Comparison of ENCODE assay signal across 13 mouse cellular contexts in the genomic region with DNA sequence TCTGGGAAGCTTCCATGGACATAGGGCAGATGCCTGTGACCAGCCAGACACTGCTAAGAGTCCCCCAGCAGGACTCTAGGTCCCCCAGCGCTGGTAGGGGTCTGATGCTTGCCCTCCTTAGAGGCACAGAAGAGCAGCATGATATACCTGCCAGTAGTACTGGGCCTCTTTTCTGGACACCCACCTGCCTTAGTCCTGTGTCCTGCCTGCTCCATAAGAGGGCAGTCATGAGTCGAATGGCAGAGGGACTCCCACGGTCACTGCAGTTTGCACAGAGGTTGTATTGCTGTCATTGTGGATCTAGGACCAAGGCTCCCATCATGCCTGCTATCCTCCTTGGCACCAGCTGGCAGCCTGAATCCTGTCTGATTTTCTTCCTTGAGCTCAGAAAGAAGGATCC. TPM values are rescaled to one million over a fixed set of nuclear protein-coding genes. Genes with fewer than 3 reads are reported as not detected.
A peak's percentile ranks its signal among the peaks of the same experiment; 100 is the strongest.
DNase-seq lines count a peak whose midpoint lies in the region; ATAC-seq and TF ChIP-seq lines count a peak whose summit lies in the region.
"Had no signal": no experiment of that assay in that cellular context is flagged by ENCODE, and none has a peak within 500 bp of the region (broad histone marks: within the 10 kb centered on the region; RNA-seq: fewer than 3 reads in every experiment).

No protein-coding gene starts in this region.

- H3K4me2 ChIP-seq in intestine, postnatal 0 days (replicated peaks; ENCODE audit: low read depth): no peak overlapping the region
- no peak overlapping the region for H3K4me2 ChIP-seq in intestine, embryonic 16.5 days (ENCODE audit: low read depth, low read length)
- H3K4me2 ChIP-seq in stomach, postnatal 0 days (replicated peaks; ENCODE audit: low read depth): no peak overlapping the region
- H3K4me2 ChIP-seq: heart, embryonic 13.5 days; hindbrain, embryonic 14.5 days; limb, embryonic 12.5 days had no signal

- no peak for TF ChIP-seq POLR2A in spleen, adult 2 months (IDR thresholded peaks at IDR 0.05; ENCODE audit: low read depth, low read length)
- no peak for TF ChIP-seq POLR2A in bone marrow, adult 2 months (IDR thresholded peaks at IDR 0.05; ENCODE audit: borderline replicate concordance, control insufficient read depth, low read depth, low read length)

- H3K27ac ChIP-seq in intestine, postnatal 0 days (ENCODE audit: low read depth, low read length): no peak overlapping the region
- H3K27ac ChIP-seq in intestine, embryonic 16.5 days (ENCODE audit: low read length): no peak overlapping the region
- no peak overlapping the region for H3K27ac ChIP-seq in spleen, adult 2 months (ENCODE audit: insufficient read depth, low read length)
- no peak overlapping the region for H3K27ac ChIP-seq in bone marrow, adult 2 months (ENCODE audit: control insufficient read depth, insufficient read depth, low read depth, low read length, poor library complexity)
- no peak overlapping the region for H3K27ac ChIP-seq in stomach, postnatal 0 days (replicated peaks)
- no peak overlapping the region; the same call in 1 of the 2 replicates for H3K27ac ChIP-seq in heart, embryonic 10.5 days
- H3K27ac ChIP-seq: heart, embryonic 13.5 days; hindbrain, embryonic 14.5 days; limb, embryonic 12.5 days had no signal

- no peak for ATAC-seq in intestine, postnatal 0 days
- no peak for ATAC-seq in intestine, embryonic 16.5 days
- no peak for ATAC-seq in stomach, postnatal 0 days (ENCODE audit: low FRiP score, low TSS enrichment)

- no peak for DNase-seq in spleen, adult 2 months (ENCODE audit: low read depth in 1 of 2, low spot score in 2 of 2)
- DNase-seq in spleen, postnatal 14 days (ENCODE audit: low spot score in 2 of 2): no peak
- DNase-seq in stomach, postnatal 0 days (ENCODE audit: low spot score): no peak
- DNase-seq in heart, embryonic 10.5 days (ENCODE audit: low spot score): no peak
- DNase-seq: cerebellum, postnatal 36 days; kidney, postnatal 10 days; thymus, postnatal 36 days had no signal

- no peak overlapping the region for H3K4me3 ChIP-seq in intestine, postnatal 0 days (ENCODE audit: low read depth, low read length)
- no peak overlapping the region for H3K4me3 ChIP-seq in intestine, embryonic 16.5 days (ENCODE audit: low read length)
- no peak overlapping the region for H3K4me3 ChIP-seq in spleen, adult 2 months (ENCODE audit: extremely low read depth, insufficient read depth, insufficient read length)
- H3K4me3 ChIP-seq in bone marrow, adult 2 months (replicated peaks; ENCODE audit: control insufficient read depth, low read depth, low read length): no peak overlapping the region
- no peak overlapping the region for H3K4me3 ChIP-seq in stomach, postnatal 0 days (ENCODE audit: low read depth, low read length)
- H3K4me3 ChIP-seq in heart, embryonic 10.5 days: no peak overlapping the region
- H3K4me3 ChIP-seq: heart, embryonic 13.5 days; limb, embryonic 12.5 days had no signal

- TF ChIP-seq CTCF in intestine, postnatal 0 days (IDR thresholded peaks at IDR 0.05; ENCODE audit: low read depth): peak; percentile 56
- TF ChIP-seq CTCF in spleen, adult 2 months (IDR thresholded peaks at IDR 0.05; ENCODE audit: extremely low read depth, insufficient read depth, insufficient read length, insufficient replicate concordance): peak; percentile 21; the same call in 1 of the 2 replicates
- TF ChIP-seq CTCF in bone marrow, adult 2 months (IDR thresholded peaks at IDR 0.05; ENCODE audit: control insufficient read depth, insufficient read depth, low read length): peak; percentile 54; the same call in 1 of the 2 replicates
- peak; percentile 59 for TF ChIP-seq CTCF in stomach, postnatal 0 days (IDR thresholded peaks at IDR 0.05; ENCODE audit: low read depth)

- H3K9ac ChIP-seq in intestine, postnatal 0 days (ENCODE audit: low read depth, low read length): no peak overlapping the region
- no peak overlapping the region for H3K9ac ChIP-seq in intestine, embryonic 16.5 days (ENCODE audit: low read depth, low read length)
- H3K9ac ChIP-seq in stomach, postnatal 0 days (ENCODE audit: low read length): no peak overlapping the region
- H3K9ac ChIP-seq: heart, embryonic 13.5 days; hindbrain, embryonic 14.5 days; limb, embryonic 12.5 days had no signal

- no peaks in the 10 kb centered on the region for H3K4me1 ChIP-seq in intestine, postnatal 0 days (replicated peaks; ENCODE audit: control insufficient read depth, insufficient read depth, low read length)
- no peaks in the 10 kb centered on the region; the same call in 1 of the 2 replicates for H3K4me1 ChIP-seq in intestine, embryonic 16.5 days (ENCODE audit: control insufficient read depth, insufficient read depth, low read length)
- H3K4me1 ChIP-seq in spleen, adult 2 months (ENCODE audit: control insufficient read depth, insufficient read depth, insufficient read length): no peaks in the 10 kb centered on the region
- H3K4me1 ChIP-seq in bone marrow, adult 2 months (ENCODE audit: control insufficient read depth, insufficient read depth, low read length): peaks cover 5% of the 10 kb centered on the region; the same call in 1 of the 2 replicates
- H3K4me1 ChIP-seq in stomach, postnatal 0 days (replicated peaks; ENCODE audit: control insufficient read depth, insufficient read depth): no peaks in the 10 kb centered on the region
- peaks cover 17% of the 10 kb centered on the region for H3K4me1 ChIP-seq in heart, embryonic 10.5 days
- H3K4me1 ChIP-seq: limb, embryonic 12.5 days had no signal

- H3K9me3 ChIP-seq in intestine, postnatal 0 days (ENCODE audit: control insufficient read depth): no peaks in the 10 kb centered on the region
- no peaks in the 10 kb centered on the region for H3K9me3 ChIP-seq in intestine, embryonic 16.5 days (ENCODE audit: control insufficient read depth, low read length)
- no peaks in the 10 kb centered on the region for H3K9me3 ChIP-seq in stomach, postnatal 0 days (ENCODE audit: control insufficient read depth, low read length)
- H3K9me3 ChIP-seq in heart, embryonic 10.5 days: no peaks in the 10 kb centered on the region
- H3K9me3 ChIP-seq: heart, embryonic 13.5 days; limb, embryonic 12.5 days had no signal

- WGBS in intestine, postnatal 0 days: 90% methylated on average over 3 of the region's 3 CpGs
- 78% methylated on average over 3 of the region's 3 CpGs for whole genome bisulfite sequencing in intestine, embryonic 16.5 days
- 79% methylated on average over 3 of the region's 3 CpGs for WGBS in spleen, adult 2 months
- 65% methylated on average over 3 of the region's 3 CpGs for whole genome bisulfite sequencing in bone marrow, adult 2 months
- 74% methylated on average over 3 of the region's 3 CpGs for WGBS in stomach, postnatal 0 days
- WGBS in heart, embryonic 10.5 days: 72% methylated on average over 3 of the region's 3 CpGs

- no peaks in the 10 kb centered on the region for H3K27me3 ChIP-seq in intestine, postnatal 0 days (replicated peaks; ENCODE audit: control insufficient read depth, insufficient read depth, low read length)
- H3K27me3 ChIP-seq in intestine, embryonic 16.5 days (replicated peaks; ENCODE audit: control insufficient read depth, insufficient read depth, low read length): no peaks in the 10 kb centered on the region
- H3K27me3 ChIP-seq in spleen, adult 2 months (ENCODE audit: control insufficient read depth, insufficient read depth, low read length): no peaks in the 10 kb centered on the region
- no peaks in the 10 kb centered on the region for H3K27me3 ChIP-seq in stomach, postnatal 0 days (ENCODE audit: control insufficient read depth, insufficient read depth, low read length)
- H3K27me3 ChIP-seq in heart, embryonic 10.5 days (ENCODE audit: insufficient read depth, poor library complexity, severe bottlenecking): no peaks in the 10 kb centered on the region
- H3K27me3 ChIP-seq: heart, embryonic 13.5 days; limb, embryonic 12.5 days had no signal

- peaks cover 34% of the 10 kb centered on the region; the same call in 1 of the 2 replicates for H3K36me3 ChIP-seq in intestine, postnatal 0 days (ENCODE audit: control insufficient read depth, insufficient read depth)
- peaks cover 10% of the 10 kb centered on the region; the same call in 1 of the 2 replicates for H3K36me3 ChIP-seq in intestine, embryonic 16.5 days (ENCODE audit: control insufficient read depth, insufficient read depth, low read length)
- peaks cover 17% of the 10 kb centered on the region for H3K36me3 ChIP-seq in spleen, adult 2 months (ENCODE audit: control insufficient read depth, insufficient read depth, low read length)
- peaks cover 8% of the 10 kb centered on the region for H3K36me3 ChIP-seq in stomach, postnatal 0 days (ENCODE audit: control insufficient read depth, insufficient read depth, low read length)
- H3K36me3 ChIP-seq in heart, embryonic 10.5 days: peaks cover 59% of the 10 kb centered on the region

- TF ChIP-seq EP300 in stomach, postnatal 0 days (optimal IDR thresholded peaks at IDR 0.05): no peak

RNA-seq across cellular contexts. Expression of a gene that starts 25.1 kb away (rescaled TPM):
- polyA plus RNA-seq in intestine, postnatal 0 days (2015; fragmentation: Nextera tagmentation; extraction: Ambion mirVana): 4.2 and 5.0 TPM in 2 replicates
- polyA plus RNA-seq in intestine, embryonic 16.5 days (2015; fragmentation: Nextera tagmentation; extraction: Ambion mirVana): 9.5 and 10.4 TPM in 2 replicates
- polyA plus RNA-seq in spleen, adult 2 months (2012; rRNA removed): 17.6 and 22.2 TPM in 2 replicates
- 17.1 and 24.2 TPM in 2 replicates for polyA plus RNA-seq in bone marrow, adult 2 months (2011; ENCODE audit: insufficient read depth, insufficient read length, low replicate concordance, missing spikeins)
- polyA plus RNA-seq in stomach, postnatal 0 days (2015; fragmentation: Nextera tagmentation; extraction: Ambion mirVana): 8.0 and 8.2 TPM in 2 replicates
- 12.7 and 15.0 TPM in 2 replicates for polyA plus RNA-seq in heart, embryonic 10.5 days (2016; fragmentation: Nextera tagmentation; extraction: Ambion mirVana)
